ENCODE assay signal across 14 mouse cellular contexts in the genomic region with DNA sequence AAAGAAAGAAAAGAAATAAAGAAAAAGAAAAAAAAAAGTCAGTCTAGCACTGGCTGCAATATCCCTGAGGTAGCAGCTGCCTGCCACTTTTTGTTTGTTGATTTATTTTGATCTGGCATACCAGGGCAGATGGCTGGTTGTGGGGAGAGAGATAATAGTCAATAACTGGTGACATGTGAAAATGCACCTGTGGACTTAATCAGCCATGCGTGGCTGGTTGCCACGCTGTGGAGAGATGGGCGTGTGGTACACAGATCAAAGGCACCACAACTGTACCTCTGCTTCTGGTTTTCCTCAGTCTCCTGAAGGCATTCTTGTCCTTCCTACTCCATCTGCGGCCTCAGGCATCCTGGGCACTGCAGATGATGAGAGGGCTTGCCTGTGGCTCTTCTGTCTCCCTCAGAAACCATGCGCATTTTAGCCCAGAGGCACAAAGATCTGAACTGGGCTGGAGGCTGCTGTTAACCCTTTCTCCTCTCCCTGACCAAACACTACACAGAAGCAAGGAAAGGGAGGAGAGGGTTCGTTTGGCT.
DNase-seq lines count a peak whose midpoint lies in the region; ATAC-seq lines count a peak whose summit lies in the region.
"Had no signal": no experiment of that assay in that cellular context is flagged by ENCODE, and none has a peak within 500 bp of the region (broad histone marks: within the 10 kb centered on the region; RNA-seq: fewer than 3 reads in every experiment).

No protein-coding gene starts in this region.

- peaks cover 16% of the 10 kb centered on the region for H3K4me1 ChIP-seq in midbrain, embryonic 13.5 days (replicated peaks)
- H3K4me1 ChIP-seq: heart, embryonic 12.5 days; limb, embryonic 12.5 days; stomach, embryonic 15.5 days had no signal

- no peaks in the 10 kb centered on the region for H3K27me3 ChIP-seq in midbrain, embryonic 13.5 days
- H3K27me3 ChIP-seq: heart, embryonic 12.5 days; limb, embryonic 12.5 days; stomach, embryonic 15.5 days had no signal

- ATAC-seq in midbrain, embryonic 13.5 days: peak; percentile 34; the same call in 1 of the 2 replicates
- ATAC-seq: forebrain, embryonic 16.5 days had no signal

- no peaks in the 10 kb centered on the region for H3K9me3 ChIP-seq in midbrain, embryonic 13.5 days
- H3K9me3 ChIP-seq: heart, embryonic 12.5 days; limb, embryonic 12.5 days; stomach, embryonic 15.5 days had no signal

- no peak overlapping the region for H3K4me3 ChIP-seq in midbrain, embryonic 13.5 days (replicated peaks)
- H3K4me3 ChIP-seq: heart, embryonic 12.5 days; limb, embryonic 12.5 days; stomach, embryonic 15.5 days had no signal

- no peak overlapping the region for H3K27ac ChIP-seq in midbrain, embryonic 13.5 days
- H3K27ac ChIP-seq: kidney, postnatal 0 days; limb, embryonic 12.5 days; stomach, embryonic 15.5 days had no signal

- 46% methylated on average over 6 of the region's 6 CpGs for WGBS in midbrain, embryonic 13.5 days

- no peaks in the 10 kb centered on the region for H3K36me3 ChIP-seq in midbrain, embryonic 13.5 days
- H3K36me3 ChIP-seq: heart, embryonic 12.5 days; limb, embryonic 12.5 days; stomach, embryonic 15.5 days had no signal

- H3K9ac ChIP-seq in midbrain, embryonic 13.5 days (replicated peaks): no peak overlapping the region
- H3K9ac ChIP-seq: heart, embryonic 12.5 days; limb, embryonic 12.5 days; stomach, embryonic 15.5 days had no signal

- no peak overlapping the region for H3K4me2 ChIP-seq in midbrain, embryonic 13.5 days (replicated peaks)
- H3K4me2 ChIP-seq: heart, embryonic 12.5 days; limb, embryonic 12.5 days; stomach, embryonic 15.5 days had no signal

- DNase-seq in cerebellum, postnatal 14 days: peak; percentile 32 to 34
- no peak for DNase-seq in cerebellum, adult 11 months
- DNase-seq in layer of hippocampus, postnatal 10 days (ENCODE audit: low spot score in 2 of 2): peak; percentile 12 to 24
- DNase-seq in layer of hippocampus, adult 18-20 months (ENCODE audit: low spot score in 2 of 2): no peak
- peak; percentile 90 for DNase-seq in A20 (ENCODE audit: low read depth, low spot score)
- DNase-seq in adrenal gland, adult 8-10 months: no peak
- DNase-seq in left cerebral cortex, adult 8-10 months (ENCODE audit: low spot score in 2 of 2): no peak
- DNase-seq: adrenal gland, postnatal 10 days had no signal

Comparison
In these comparisons a context has a peak if more than half of its experiments do, and no peak if none do; other contexts are left out.
1. DNase-seq: peak in cerebellum, postnatal 14 days (2 of 2), layer of hippocampus, postnatal 10 days (2 of 2) and A20 (single experiment); none in cerebellum, adult 11 months (single experiment), layer of hippocampus, adult 18-20 months (0 of 2), adrenal gland, adult 8-10 months (single experiment) and left cerebral cortex, adult 8-10 months (0 of 2).